Mouse (Mus musculus): ENCODE data around the gene Tec. TPM values are rescaled to one million over a fixed set of nuclear protein-coding genes. Genes with fewer than 3 reads are reported as not detected.

Tec gene
- polyA plus RNA-seq, 1 experiment from 2014 or later: 5.2 TPM

GRCm38 (mm10) chr5:72812328-72812727 is 56.0 kb downstream of the Tec start:
- no peaks in the 10 kb centered on the region for H3K9me3 ChIP-seq (replicated peaks; ENCODE audit: control insufficient read depth, low read length)
- no peak for ATAC-seq (ENCODE audit: low read depth)
- 52% methylated on average over 3 of the region's 3 CpGs for WGBS (ENCODE audit: insufficient replicate concordance)

GRCm38 (mm10) chr5:72811397-72811796 is 56.9 kb downstream of the Tec start:
- Histone ChIP-seq H3K27me3 (ENCODE audit: control insufficient read depth, insufficient read depth, low read depth, low read length) (no peaks in the 10 kb centered on the region), H3K27ac (ENCODE audit: low read length) (no peak overlapping the region), H3K4me3 (ENCODE audit: low read depth, low read length) (no peak overlapping the region), H3K4me2 (ENCODE audit: low read depth, low read length) (no peak overlapping the region), H3K36me3 (ENCODE audit: control insufficient read depth, insufficient read depth) (no peaks in the 10 kb centered on the region), H3K9me3 (replicated peaks; ENCODE audit: control insufficient read depth, low read length) (no peaks in the 10 kb centered on the region), H3K9ac (ENCODE audit: low read depth, low read length) (no peak overlapping the region), H3K4me1 (ENCODE audit: control insufficient read depth, low read depth, low read length) (no peaks in the 10 kb centered on the region; the same call in 1 of the 2 replicates)
- 61% methylated on average over 3 of the region's 3 CpGs for WGBS (ENCODE audit: insufficient replicate concordance)
- no peak for ATAC-seq (ENCODE audit: low read depth)

More at GRCm38 (mm10) chr5:72812328-72812727, 56.0 kb downstream of the Tec start:
- H3K27ac ChIP-seq (ENCODE audit: low read length): no peak overlapping the region
- no peak overlapping the region for H3K4me3 ChIP-seq (ENCODE audit: low read depth, low read length)
- no peaks in the 10 kb centered on the region for H3K36me3 ChIP-seq (ENCODE audit: control insufficient read depth, insufficient read depth)
- no peak overlapping the region for H3K4me2 ChIP-seq (ENCODE audit: low read depth, low read length)
- no peak overlapping the region for H3K9ac ChIP-seq (ENCODE audit: low read depth, low read length)
- no peaks in the 10 kb centered on the region for H3K27me3 ChIP-seq (ENCODE audit: control insufficient read depth, insufficient read depth, low read depth, low read length)
- no peaks in the 10 kb centered on the region; the same call in 1 of the 2 replicates for H3K4me1 ChIP-seq (ENCODE audit: control insufficient read depth, low read depth, low read length)

GRCm38 (mm10) chr5:72810990-72811389 is 57.3 kb downstream of the Tec start:
- WGBS (ENCODE audit: insufficient replicate concordance): 61% methylated on average over 8 of the region's 8 CpGs
- Histone ChIP-seq H3K27me3 (ENCODE audit: control insufficient read depth, insufficient read depth, low read depth, low read length) (no peaks in the 10 kb centered on the region), H3K36me3 (ENCODE audit: control insufficient read depth, insufficient read depth) (no peaks in the 10 kb centered on the region), H3K4me3 (ENCODE audit: low read depth, low read length) (no peak overlapping the region), H3K9me3 (replicated peaks; ENCODE audit: control insufficient read depth, low read length) (no peaks in the 10 kb centered on the region), H3K27ac (ENCODE audit: low read length) (no peak overlapping the region), H3K9ac (ENCODE audit: low read depth, low read length) (no peak overlapping the region), H3K4me1 (ENCODE audit: control insufficient read depth, low read depth, low read length) (no peaks in the 10 kb centered on the region; the same call in 1 of the 2 replicates), H3K4me2 (ENCODE audit: low read depth, low read length) (no peak overlapping the region)
- no peak for ATAC-seq (ENCODE audit: low read depth)

- no peak for ATAC-seq (ENCODE audit: low read depth)
- no peaks in the 10 kb centered on the region for H3K9me3 ChIP-seq (replicated peaks; ENCODE audit: control insufficient read depth, low read length)
- no peaks in the 10 kb centered on the region for H3K36me3 ChIP-seq (ENCODE audit: control insufficient read depth, insufficient read depth)
- H3K4me1 ChIP-seq (ENCODE audit: control insufficient read depth, low read depth, low read length): no peaks in the 10 kb centered on the region; the same call in 1 of the 2 replicates
- H3K4me3 ChIP-seq (ENCODE audit: low read depth, low read length): no peak overlapping the region
- H3K9ac ChIP-seq (ENCODE audit: low read depth, low read length): no peak overlapping the region
- H3K4me2 ChIP-seq (ENCODE audit: low read depth, low read length): no peak overlapping the region
- no peaks in the 10 kb centered on the region for H3K27me3 ChIP-seq (ENCODE audit: control insufficient read depth, insufficient read depth, low read depth, low read length)
- 68% methylated on average over 2 of the region's 2 CpGs for WGBS (ENCODE audit: insufficient replicate concordance)
- H3K27ac ChIP-seq (ENCODE audit: low read length): no peak overlapping the region
Observed at GRCm38 (mm10) chr5:72809480-72809879, 58.8 kb downstream of the Tec start.

GRCm38 (mm10) chr5:72808456-72809111 is 59.7 kb downstream of the Tec start:
- WGBS (ENCODE audit: insufficient replicate concordance): 62% methylated on average over 14 of the region's 14 CpGs
- Histone ChIP-seq H3K4me3 (ENCODE audit: low read depth, low read length) (no peak overlapping the region), H3K36me3 (ENCODE audit: control insufficient read depth, insufficient read depth) (no peaks in the 10 kb centered on the region), H3K9ac (ENCODE audit: low read depth, low read length) (no peak overlapping the region), H3K27ac (ENCODE audit: low read length) (no peak overlapping the region), H3K4me1 (ENCODE audit: control insufficient read depth, low read depth, low read length) (no peaks in the 10 kb centered on the region; the same call in 1 of the 2 replicates), H3K27me3 (ENCODE audit: control insufficient read depth, insufficient read depth, low read depth, low read length) (no peaks in the 10 kb centered on the region), H3K9me3 (replicated peaks; ENCODE audit: control insufficient read depth, low read length) (no peaks in the 10 kb centered on the region), H3K4me2 (ENCODE audit: low read depth, low read length) (no peak overlapping the region)
- ATAC-seq (ENCODE audit: low read depth): no peak

GRCm38 (mm10) chr5:72802851-72803250 is 65.4 kb downstream of the Tec start:
- Histone ChIP-seq H3K27me3 (ENCODE audit: control insufficient read depth, insufficient read depth, low read depth, low read length) (no peaks in the 10 kb centered on the region), H3K4me2 (ENCODE audit: low read depth, low read length) (no peak overlapping the region), H3K9me3 (replicated peaks; ENCODE audit: control insufficient read depth, low read length) (no peaks in the 10 kb centered on the region), H3K27ac (ENCODE audit: low read length) (no peak overlapping the region), H3K4me3 (ENCODE audit: low read depth, low read length) (no peak overlapping the region), H3K4me1 (ENCODE audit: control insufficient read depth, low read depth, low read length) (no peaks in the 10 kb centered on the region), H3K36me3 (ENCODE audit: control insufficient read depth, insufficient read depth) (no peaks in the 10 kb centered on the region), H3K9ac (ENCODE audit: low read depth, low read length) (no peak overlapping the region)
- ATAC-seq (ENCODE audit: low read depth): no peak
- WGBS (ENCODE audit: insufficient replicate concordance): 34% methylated on average over 5 of the region's 5 CpGs

- Histone ChIP-seq H3K27ac (ENCODE audit: low read length) (no peak overlapping the region), H3K9ac (ENCODE audit: low read depth, low read length) (no peak overlapping the region), H3K4me2 (ENCODE audit: low read depth, low read length) (no peak overlapping the region), H3K9me3 (replicated peaks; ENCODE audit: control insufficient read depth, low read length) (no peaks in the 10 kb centered on the region), H3K27me3 (ENCODE audit: control insufficient read depth, insufficient read depth, low read depth, low read length) (no peaks in the 10 kb centered on the region), H3K4me3 (ENCODE audit: low read depth, low read length) (no peak overlapping the region), H3K36me3 (ENCODE audit: control insufficient read depth, insufficient read depth) (no peaks in the 10 kb centered on the region), H3K4me1 (ENCODE audit: control insufficient read depth, low read depth, low read length) (no peaks in the 10 kb centered on the region; the same call in 1 of the 2 replicates)
- WGBS (ENCODE audit: insufficient replicate concordance): 56% methylated on average over 4 of the region's 4 CpGs
- no peak for ATAC-seq (ENCODE audit: low read depth)
Observed at GRCm38 (mm10) chr5:72798563-72798962, 69.7 kb downstream of the Tec start.

- Histone ChIP-seq H3K4me1 (ENCODE audit: control insufficient read depth, low read depth, low read length) (no peaks in the 10 kb centered on the region; the same call in 1 of the 2 replicates), H3K27me3 (ENCODE audit: control insufficient read depth, insufficient read depth, low read depth, low read length) (no peaks in the 10 kb centered on the region), H3K4me2 (ENCODE audit: low read depth, low read length) (peak overlapping the region; percentile 53), H3K9me3 (replicated peaks; ENCODE audit: control insufficient read depth, low read length) (no peaks in the 10 kb centered on the region), H3K9ac (ENCODE audit: low read depth, low read length) (no peak overlapping the region), H3K27ac (ENCODE audit: low read length) (peak overlapping the region; percentile 51), H3K4me3 (ENCODE audit: low read depth, low read length) (peak overlapping the region; percentile 39), H3K36me3 (ENCODE audit: control insufficient read depth, insufficient read depth) (no peaks in the 10 kb centered on the region)
- peak; percentile 58 for ATAC-seq (ENCODE audit: low read depth)
- 18% methylated on average over 14 of the region's 14 CpGs for WGBS (ENCODE audit: insufficient replicate concordance)
Observed at GRCm38 (mm10) chr5:72796186-72796613, 72.1 kb downstream of the Tec start.

- Histone ChIP-seq H3K9ac (ENCODE audit: low read depth, low read length) (no peak overlapping the region), H3K4me3 (ENCODE audit: low read depth, low read length) (no peak overlapping the region), H3K9me3 (replicated peaks; ENCODE audit: control insufficient read depth, low read length) (no peaks in the 10 kb centered on the region), H3K27ac (ENCODE audit: low read length) (no peak overlapping the region), H3K4me1 (ENCODE audit: control insufficient read depth, low read depth, low read length) (no peaks in the 10 kb centered on the region; the same call in 1 of the 2 replicates), H3K27me3 (ENCODE audit: control insufficient read depth, insufficient read depth, low read depth, low read length) (no peaks in the 10 kb centered on the region), H3K4me2 (ENCODE audit: low read depth, low read length) (no peak overlapping the region), H3K36me3 (ENCODE audit: control insufficient read depth, insufficient read depth) (no peaks in the 10 kb centered on the region)
- no peak for ATAC-seq (ENCODE audit: low read depth)
- WGBS (ENCODE audit: insufficient replicate concordance): 58% methylated on average over 3 of the region's 3 CpGs
Observed at GRCm38 (mm10) chr5:72793309-72793850, 74.9 kb downstream of the Tec start.
